Mouse (Mus musculus): ENCODE results near the gene Nrd1.

DNA sequence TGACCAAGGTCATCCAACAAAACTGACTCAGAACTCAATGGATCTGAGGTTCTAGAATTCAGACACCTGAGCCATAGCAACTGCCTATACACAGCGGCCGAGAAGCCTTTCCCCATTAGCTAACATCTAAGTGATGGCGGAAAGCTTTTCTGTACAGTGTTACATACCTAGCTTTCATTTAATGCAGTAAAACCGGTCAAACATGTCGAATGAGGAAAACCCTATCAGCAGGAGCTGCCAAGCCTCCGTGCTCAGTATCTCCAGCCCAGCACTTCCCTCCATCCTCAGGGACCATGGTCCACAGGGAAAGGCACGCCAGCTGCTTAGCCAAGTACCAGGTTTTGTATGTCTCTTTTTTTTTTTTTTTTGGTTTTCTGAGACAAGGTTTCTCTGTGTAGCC lies 78.5 kb downstream of the Nrd1 start:
- TF ChIP-seq POLR2A (IDR thresholded peaks at IDR 0.05; ENCODE audit: low read depth, low read length) (no peak), CTCF (conservative IDR thresholded peaks at IDR 0.05; ENCODE audit: insufficient read depth, insufficient read length, low read depth, low read length) (no peak)

All from kidney, adult 2 months (tissue).